Mouse (Mus musculus) right cerebral cortex, postnatal 4 days (tissue): ENCODE data around the gene Rc3h2.

Source experiments
- DNase-seq: peaks from one replicate; pipeline ENCODE4 v3.0.0-alpha.2; 2022

Rc3h2 gene

DNA sequence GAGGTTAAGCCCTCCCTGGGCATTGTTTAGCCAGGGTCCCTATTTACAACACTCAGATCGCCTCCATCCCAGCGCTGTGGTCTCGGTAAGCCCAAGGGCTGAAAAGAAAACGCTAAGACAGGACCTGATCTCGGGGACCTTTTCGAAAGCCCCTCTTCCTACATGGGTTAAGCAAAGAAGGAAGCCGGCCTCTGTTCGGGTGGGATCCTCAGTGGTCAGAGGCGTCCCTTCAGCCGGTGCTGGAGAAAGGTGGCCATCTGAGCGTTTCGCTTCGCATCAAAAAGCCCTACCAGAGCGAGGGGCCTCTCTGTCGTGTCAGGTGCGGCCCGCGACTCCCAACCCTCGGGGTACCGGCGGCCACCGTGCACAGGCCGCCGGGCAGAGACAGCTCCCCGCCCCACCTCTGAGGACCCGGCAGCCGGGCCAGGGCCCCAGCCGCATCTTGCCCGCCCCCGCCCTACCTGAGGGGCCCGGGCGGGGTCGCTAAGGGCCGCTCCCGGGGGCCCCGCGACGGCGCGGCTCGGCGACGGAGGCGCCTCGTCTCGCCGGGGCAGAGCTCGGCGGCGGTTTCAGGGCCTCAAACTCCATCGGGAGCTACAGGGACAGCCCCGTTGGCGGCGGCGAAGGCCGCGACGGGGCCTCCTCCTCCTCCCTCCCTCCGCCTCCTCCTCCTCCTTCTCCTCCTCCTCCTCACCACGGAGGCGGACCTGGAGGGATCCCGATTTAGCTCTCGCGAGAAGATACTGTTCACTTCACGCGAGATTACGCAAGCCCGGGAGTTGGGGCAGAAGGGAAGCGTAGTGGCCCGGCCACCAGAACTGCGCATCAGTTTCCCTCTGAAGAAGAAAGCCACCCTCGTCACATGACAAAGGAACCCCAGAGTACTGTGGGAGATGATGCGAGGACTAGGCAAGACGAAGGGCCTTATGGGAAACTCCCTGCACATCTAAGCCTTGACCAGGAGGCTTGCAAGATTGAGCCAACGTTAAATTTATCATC lies at the start of gene Rc3h2:
Rc3h2 (minus strand) TSS at position 598 of the 999 bp plus-strand sequence.
- peak; percentile 87 for DNase-seq

DNA sequence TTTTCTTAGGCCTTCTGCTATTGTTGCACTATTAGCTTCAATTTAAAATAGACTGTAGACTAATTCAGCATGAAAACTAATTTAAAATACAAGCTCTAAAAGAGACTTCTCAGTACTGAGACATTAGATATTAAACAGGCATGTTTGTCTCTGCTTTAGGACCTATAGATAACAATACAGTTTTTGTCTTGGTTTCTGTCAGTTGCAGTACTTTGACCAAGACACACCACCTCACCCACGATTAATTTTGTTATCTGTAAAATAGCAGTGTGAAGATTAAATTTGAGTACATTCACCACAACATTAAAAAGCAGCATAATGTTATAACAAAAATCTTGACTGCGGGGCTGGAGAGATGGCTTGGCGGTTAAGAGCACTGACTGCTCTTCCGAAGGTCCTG lies 43.6 kb upstream of the Rc3h2 start:
- DNase-seq = no peak

DNA sequence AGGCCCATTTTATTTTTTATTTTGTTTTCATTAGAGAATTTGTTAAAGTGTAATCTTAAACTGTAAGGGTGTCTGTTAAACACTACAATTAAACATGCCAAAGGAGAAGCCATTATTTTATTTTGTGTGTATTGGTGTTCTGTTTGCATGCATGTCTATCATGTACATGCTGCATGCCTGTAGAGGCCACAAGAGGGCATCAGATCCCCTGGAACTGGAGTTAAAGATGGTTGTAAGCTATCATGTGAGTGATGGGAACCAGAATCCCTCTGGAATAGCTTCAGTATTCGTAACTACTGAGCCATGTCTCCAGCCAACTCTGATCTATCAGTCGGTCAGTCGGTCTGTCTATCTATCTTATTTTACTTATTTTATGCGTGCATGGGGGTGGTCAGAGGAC lies 38.0 kb upstream of the Rc3h2 start:
- no peak for DNase-seq

DNA sequence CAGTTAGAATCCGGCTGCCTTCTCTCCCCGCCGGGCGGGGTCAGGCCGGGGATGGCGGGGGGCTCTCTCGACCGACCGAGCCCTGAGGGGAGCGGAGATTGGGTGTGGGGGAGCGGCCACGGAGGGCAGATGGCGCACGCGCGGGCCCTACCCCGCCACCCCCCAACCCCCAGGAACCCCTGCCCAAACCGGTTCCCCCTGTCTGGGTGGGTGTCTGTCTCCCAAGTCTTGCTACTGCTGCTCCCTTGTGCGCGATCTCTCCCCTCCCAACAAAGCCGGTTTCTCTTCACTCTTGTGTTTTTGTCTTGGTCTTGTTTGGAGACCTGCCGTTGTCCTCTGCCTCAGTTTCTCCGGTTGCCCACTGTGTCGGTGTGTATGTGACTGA lies 29.7 kb upstream of the Rc3h2 start:
- no peak for DNase-seq

DNA sequence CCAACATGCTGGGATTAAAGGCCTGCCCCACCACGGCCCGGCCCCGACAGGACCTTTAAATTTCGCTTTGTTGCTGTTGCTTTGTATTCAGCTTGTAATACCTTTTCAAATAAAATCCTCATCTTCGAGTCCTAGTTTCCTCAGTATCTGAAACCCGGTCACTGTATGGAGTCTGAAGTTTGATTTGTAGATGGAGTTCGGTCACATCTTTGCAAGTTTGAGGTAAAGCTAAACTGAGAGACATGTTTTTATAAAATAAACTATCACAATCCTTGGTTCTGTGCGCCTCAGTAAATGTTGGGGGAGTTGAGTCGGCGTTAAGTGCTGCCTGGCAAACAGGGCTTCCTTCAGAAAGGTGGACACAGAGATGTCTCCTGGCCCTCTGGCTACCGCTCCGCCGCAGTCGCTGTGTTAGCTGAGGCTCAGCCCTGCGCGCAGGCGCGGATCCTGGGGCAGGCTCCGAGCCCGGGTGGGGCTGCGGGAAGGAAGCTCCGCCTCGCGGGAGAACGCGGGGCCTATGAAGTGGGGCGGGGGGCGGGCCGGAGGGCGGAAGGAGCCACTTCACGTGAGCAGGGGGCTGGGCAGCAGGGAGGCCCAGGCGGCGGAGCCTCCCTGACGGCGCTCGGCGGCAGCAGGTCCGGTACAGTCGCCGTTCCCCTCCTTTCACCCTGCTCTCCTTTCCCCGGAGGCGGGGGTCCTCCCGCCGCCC lies 29.1 kb upstream of the Rc3h2 start:
- peak; percentile 92 for DNase-seq

DNA sequence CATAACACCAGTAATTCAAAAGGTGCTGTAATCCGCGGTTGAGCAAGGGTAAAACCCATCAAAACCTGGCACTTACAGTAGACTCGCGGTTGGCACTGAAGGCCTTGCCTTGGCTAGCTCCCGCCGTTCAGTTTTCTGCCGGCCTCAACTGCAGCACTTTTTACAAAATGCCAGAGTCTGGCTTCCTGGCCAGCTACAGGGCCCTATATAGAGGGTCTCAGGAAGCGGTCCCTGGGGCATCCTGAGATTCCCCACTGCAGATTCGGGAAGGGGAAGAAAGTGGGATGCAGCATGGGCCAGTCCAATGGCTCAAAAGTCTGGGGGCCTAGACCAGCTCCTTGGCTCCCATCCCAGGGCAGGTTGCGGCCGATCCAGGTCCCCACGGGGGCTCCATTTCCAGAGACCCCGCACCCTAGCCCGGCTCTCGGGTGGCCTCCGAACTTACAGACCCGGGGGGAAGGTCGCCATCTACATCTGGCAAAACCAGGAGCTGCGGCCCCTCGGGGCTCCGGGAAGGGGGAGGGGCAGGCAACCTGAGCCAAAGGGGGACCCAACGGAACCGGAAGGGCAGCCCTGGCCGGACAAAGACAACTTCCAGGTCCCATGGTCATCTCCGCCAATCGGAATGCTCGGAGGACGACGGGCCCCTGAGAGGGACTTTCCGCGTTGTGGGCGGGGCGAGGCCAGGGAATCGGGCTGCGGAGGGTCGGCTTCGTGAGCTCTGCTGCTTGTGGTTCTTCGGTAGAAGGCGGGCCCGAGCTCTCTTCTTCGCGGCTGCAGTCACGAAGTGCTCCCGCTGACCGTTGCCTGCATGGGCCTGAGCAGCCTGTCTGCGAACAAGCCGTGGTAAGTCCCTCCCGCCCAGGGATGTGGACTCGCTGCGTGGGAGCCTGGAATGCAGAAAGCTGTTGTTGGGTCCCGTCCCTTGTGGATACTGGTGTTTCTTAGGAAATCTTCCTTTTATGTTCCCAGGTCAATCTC lies 20.2 kb upstream of the Rc3h2 start, which contains the start of the genes Zbtb26, Zbtb6 and Rabgap1:
Zbtb26 (minus strand) TSS at position 525 of the 981 bp plus-strand sequence.
Zbtb6 (minus strand) TSS at position 561 of the 981 bp plus-strand sequence.
Rabgap1 (plus strand) TSS at position 669 of the 981 bp plus-strand sequence.
- DNase-seq = peak; percentile 92

DNA sequence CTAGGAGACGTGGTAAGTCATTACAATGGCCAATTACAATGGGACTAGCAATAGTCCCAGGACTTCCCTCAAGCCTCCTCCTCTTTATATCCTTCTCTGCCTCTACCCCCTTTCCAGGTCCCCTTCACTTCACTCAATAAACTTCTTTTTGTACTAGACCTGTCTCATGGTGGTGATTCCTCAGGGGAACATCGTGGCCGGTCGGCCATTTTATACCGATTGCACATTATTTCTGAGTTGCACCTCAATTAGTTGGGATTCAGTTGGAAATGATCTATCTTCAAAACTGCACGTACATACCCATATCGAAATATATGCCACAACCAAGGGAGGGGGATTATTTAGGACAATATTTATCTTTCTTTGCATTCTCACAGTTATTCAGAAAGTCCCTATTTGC lies 8.9 kb upstream of the Rc3h2 start:
- DNase-seq = no peak

DNA sequence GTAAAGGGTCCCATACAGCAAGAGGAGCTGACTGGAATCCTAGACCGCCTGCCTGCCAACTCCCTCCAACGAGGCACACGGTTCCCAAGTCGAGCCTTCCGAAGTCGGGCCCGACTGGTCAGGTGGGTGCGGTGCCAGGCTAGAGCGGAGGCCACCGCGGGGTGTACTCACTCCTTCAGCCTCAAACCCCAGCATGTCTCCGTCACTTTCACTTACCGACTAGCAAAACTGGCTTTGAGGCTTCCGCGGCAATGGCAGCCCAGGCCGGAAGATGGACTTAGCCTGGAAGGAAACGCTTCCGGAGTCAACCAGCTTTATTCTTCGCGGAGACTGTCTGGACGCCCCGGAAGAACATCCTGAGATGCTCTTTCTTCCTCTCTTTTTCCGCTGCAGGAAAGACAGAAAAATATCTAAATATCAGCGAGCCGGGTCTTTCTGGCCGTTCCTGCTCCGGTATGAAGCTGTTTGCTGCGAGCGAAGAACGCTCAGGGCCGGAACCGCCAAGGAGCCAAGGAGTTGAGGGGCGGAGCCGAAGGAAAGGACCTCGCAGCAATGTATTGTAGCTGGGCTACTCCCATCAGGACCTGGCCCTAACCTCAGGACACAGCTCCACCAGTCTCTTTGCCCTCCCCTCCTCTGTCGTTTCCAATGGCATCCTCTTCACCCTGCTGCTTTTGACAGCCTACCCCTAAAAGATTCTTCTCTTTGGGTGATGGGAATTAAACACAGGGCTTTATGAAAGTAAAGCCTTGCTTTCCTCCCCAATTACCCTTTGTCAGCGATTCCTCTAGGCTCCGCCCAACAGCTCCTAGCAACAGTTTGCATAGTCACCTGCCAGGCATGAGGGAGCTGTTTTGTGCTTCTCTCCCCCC lies 8.1 kb upstream of the Rc3h2 start:
- DNase-seq = peak; percentile 75

DNA sequence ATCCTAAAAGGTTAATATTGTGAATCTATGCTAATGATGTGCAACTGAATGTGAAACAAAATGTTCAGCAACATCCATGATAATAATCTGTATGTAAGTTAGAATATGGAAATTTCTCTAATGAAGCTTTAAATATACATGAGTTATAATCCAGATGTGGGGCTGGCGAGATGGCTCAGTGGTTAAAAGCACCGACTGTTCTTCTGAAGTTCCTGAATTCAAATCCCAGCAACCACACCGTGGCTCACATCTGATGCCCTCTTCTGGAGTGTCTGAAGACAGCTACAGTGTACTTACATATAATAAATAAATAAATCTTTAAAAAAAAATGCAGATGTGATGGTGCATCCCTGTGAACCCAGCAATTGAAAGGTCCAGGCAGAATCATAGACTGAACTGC lies 968 bp upstream of the Rc3h2 start:
- no peak for DNase-seq

- DNase-seq = no peak
Measured at GRCm38 (mm10) chr2:37421903-37422302, 800 bp downstream of the Rc3h2 start.

GRCm38 (mm10) chr2:37395539-37395938 lies 27.2 kb downstream of the Rc3h2 start:
- DNase-seq = no peak

GRCm38 (mm10) chr2:37382921-37383320 lies 39.8 kb downstream of the Rc3h2 start:
- DNase-seq = no peak

GRCm38 (mm10) chr2:37380189-37380588 lies 42.5 kb downstream of the Rc3h2 start:
- DNase-seq = peak; percentile 53

DNA sequence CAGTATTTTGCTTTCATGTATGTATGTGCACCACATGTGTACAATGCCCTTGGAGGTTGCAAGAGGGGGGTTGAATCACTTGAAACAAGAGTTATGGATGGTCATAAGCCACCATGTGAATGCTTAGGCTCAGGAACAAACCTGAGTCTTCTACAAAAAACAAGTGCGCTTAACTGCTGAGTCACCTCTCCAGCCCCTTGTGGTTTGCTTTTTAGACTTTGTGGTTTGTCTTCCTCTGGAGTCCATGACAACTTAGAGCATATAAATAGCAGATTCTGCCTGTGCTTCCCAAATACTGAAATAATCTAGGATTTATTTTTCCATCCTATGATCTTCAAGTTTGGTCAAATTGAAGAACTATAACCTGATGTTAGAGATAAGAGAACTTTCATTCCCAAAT lies 46.7 kb downstream of the Rc3h2 start:
- DNase-seq = no peak

GRCm38 (mm10) chr2:37370651-37371050 lies 52.1 kb downstream of the Rc3h2 start:
- DNase-seq = no peak

- no peak for DNase-seq
Measured at GRCm38 (mm10) chr2:37359908-37360307, 62.8 kb downstream of the Rc3h2 start.

- peak; percentile 77 for DNase-seq
Measured at GRCm38 (mm10) chr2:37358633-37359540, 63.8 kb downstream of the Rc3h2 start, which contains the start of gene Pdcl. Pdcl (minus strand) TSS chr2:37359332.

DNA sequence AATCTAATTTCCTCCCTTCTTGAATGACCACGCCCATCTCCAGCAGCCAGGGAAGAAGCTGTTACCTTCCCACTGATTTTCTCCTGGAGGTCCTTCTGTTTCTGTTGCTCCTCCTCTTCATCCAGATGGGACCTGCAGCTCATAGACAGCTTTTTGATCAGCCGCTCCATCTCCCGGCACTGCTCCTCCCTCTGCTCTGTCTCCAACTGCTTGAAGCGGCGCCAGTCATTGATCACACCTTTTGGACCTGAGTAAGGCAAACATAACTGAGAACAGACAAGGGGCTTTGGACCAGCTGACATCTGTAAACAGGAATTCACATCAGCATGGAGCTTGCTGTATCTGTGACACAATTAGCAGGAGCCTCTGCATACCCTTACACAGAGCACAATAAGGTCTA lies 67.1 kb downstream of the Rc3h2 start:
- no peak for DNase-seq

DNA sequence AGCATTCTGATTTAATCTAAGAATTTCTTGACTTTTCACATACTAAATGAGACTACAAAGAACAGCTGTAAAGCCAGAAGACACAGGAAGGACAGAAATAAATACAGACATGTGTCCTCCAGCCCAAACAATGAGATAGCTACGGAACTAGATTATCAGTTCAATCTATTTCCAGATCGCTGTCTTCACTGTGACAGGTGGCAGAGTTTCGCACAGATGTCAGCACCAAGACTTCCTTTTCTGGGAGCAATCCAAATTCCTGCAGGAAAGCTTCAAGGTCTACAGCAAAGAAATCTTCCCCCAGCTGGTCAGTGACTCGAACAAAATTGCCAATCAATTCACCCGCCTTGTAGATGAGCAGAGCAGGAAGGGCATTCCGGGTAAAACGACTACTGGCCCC lies 71.0 kb downstream of the Rc3h2 start:
- DNase-seq = no peak

- peak; percentile 73 for DNase-seq
Measured at GRCm38 (mm10) chr2:37338497-37339187, 84.1 kb downstream of the Rc3h2 start.
